Mouse (Mus musculus): ENCODE results near the gene Limch1.

DNA sequence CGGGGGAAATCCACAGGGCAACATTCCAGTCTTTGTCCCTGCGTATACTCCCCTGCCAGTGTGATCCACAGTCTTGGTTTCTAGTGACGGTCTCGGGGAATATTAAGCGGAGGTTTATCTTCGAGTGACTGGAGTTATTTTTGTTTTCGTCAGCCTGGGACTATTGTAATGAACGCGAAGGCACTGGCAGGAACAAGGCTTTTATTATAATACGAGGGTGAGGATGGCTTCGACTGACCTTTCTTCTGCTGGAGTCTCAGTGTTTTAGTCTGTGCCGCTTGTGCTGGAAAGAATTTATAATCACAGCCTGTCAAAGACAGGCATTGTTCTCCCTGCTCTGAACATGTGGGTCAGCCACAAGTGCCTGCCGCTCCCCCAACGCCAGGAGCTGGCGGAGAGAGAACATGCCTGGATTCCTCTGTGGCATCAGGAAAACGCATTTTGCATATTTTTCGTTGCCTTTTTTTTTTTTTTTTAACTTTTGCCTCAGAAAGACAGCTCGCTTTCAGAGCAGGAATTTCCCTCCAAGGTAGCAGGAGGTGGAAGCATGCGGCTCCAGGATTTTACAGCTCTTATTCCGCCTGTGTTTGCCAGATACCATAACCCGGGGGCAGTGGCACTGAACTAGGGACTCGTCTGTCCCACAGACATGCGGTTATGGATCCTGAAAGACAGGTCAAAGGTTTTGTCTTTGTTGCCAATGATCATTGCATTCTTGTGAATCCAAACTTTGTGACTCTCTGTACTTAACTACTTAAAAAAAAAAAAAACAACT, 222.6 kb downstream of the Limch1 start:
- no peak for TF ChIP-seq EP300 (IDR thresholded peaks at IDR 0.05; ENCODE audit: low read depth)
- no peak for TF ChIP-seq CTCF (IDR thresholded peaks at IDR 0.05; ENCODE audit: low read depth)

Data from liver, embryonic 14.5 days (tissue).